Mouse (Mus musculus): ENCODE data around the gene Tada3. TPM values are rescaled to one million over a fixed set of nuclear protein-coding genes. Genes with fewer than 3 reads are reported as not detected.

Tada3 gene
- polyA plus RNA-seq, 1 experiment from 2014 or later: 22.6 TPM

Small RNA genes within 50 kb of the gene (microRNA-seq; reads per million reads assigned to microRNA genes)
- not detected for gene Gm24387

Other genes starting within 250 kb of the Tada3 start
- gene Lhfpl4, start 182.5 kb downstream of the Tada3 start, polyA plus RNA-seq (2015; fragmentation: Nextera tagmentation; extraction: Ambion mirVana): 0.30 and 0.31 TPM in 2 replicates
- gene Mtmr14, start 140.0 kb downstream of the Tada3 start, polyA plus RNA-seq (2015; fragmentation: Nextera tagmentation; extraction: Ambion mirVana): 17.9 and 18.0 TPM in 2 replicates
- gene Cpne9, start 95.6 kb downstream of the Tada3 start, polyA plus RNA-seq (2015; fragmentation: Nextera tagmentation; extraction: Ambion mirVana): 0.17 TPM in 1 of 2 replicates, not detected in the other
- gene Brpf1, start 70.7 kb downstream of the Tada3 start, polyA plus RNA-seq (2015; fragmentation: Nextera tagmentation; extraction: Ambion mirVana): 7.5 and 9.2 TPM in 2 replicates
- gene Ogg1, start 50.9 kb downstream of the Tada3 start, polyA plus RNA-seq (2015; fragmentation: Nextera tagmentation; extraction: Ambion mirVana): 5.6 and 6.8 TPM in 2 replicates
- gene Camk1, start 33.9 kb downstream of the Tada3 start, polyA plus RNA-seq (2015; fragmentation: Nextera tagmentation; extraction: Ambion mirVana): 19.9 and 22.6 TPM in 2 replicates
- gene Arpc4, start 232 bp upstream of the Tada3 start, polyA plus RNA-seq (2015; fragmentation: Nextera tagmentation; extraction: Ambion mirVana): 262 and 272 TPM in 2 replicates
- 0.62 and 0.85 TPM in 2 replicates for gene Ttll3, start 11.4 kb upstream of the Tada3 start, polyA plus RNA-seq (2015; fragmentation: Nextera tagmentation; extraction: Ambion mirVana)
- gene Rpusd3, start 41.5 kb upstream of the Tada3 start, polyA plus RNA-seq (2015; fragmentation: Nextera tagmentation; extraction: Ambion mirVana): 13.4 and 19.2 TPM in 2 replicates
- 0.10 TPM in 1 of 2 replicates, not detected in the other for gene Cidec, start 57.9 kb upstream of the Tada3 start, polyA plus RNA-seq (2015; fragmentation: Nextera tagmentation; extraction: Ambion mirVana)
- gene Jagn1, start 64.7 kb upstream of the Tada3 start, polyA plus RNA-seq (2015; fragmentation: Nextera tagmentation; extraction: Ambion mirVana): 51.8 and 53.3 TPM in 2 replicates
- 0.16 and 0.20 TPM in 2 replicates for gene Il17re, start 80.6 kb upstream of the Tada3 start, polyA plus RNA-seq (2015; fragmentation: Nextera tagmentation; extraction: Ambion mirVana)
- gene Il17rc, start 93.5 kb upstream of the Tada3 start, polyA plus RNA-seq (2015; fragmentation: Nextera tagmentation; extraction: Ambion mirVana): 5.3 and 6.2 TPM in 2 replicates
- 7.4 and 8.0 TPM in 2 replicates for gene Creld1, start 105.4 kb upstream of the Tada3 start, polyA plus RNA-seq (2015; fragmentation: Nextera tagmentation; extraction: Ambion mirVana)
- gene Prrt3, start 124.0 kb upstream of the Tada3 start, polyA plus RNA-seq (2015; fragmentation: Nextera tagmentation; extraction: Ambion mirVana): 0.07 TPM in 2 replicates
- gene Emc3, start 153.8 kb upstream of the Tada3 start, polyA plus RNA-seq (2015; fragmentation: Nextera tagmentation; extraction: Ambion mirVana): 47.5 and 54.9 TPM in 2 replicates
- 9.7 and 11.0 TPM in 2 replicates for gene Fancd2, start 153.8 kb upstream of the Tada3 start, polyA plus RNA-seq (2015; fragmentation: Nextera tagmentation; extraction: Ambion mirVana)
- gene Fancd2os, start 222.8 kb upstream of the Tada3 start, polyA plus RNA-seq (2015; fragmentation: Nextera tagmentation; extraction: Ambion mirVana): 0.09 TPM in 1 of 2 replicates, not detected in the other
- gene Brk1, start 226.9 kb upstream of the Tada3 start, polyA plus RNA-seq (2015; fragmentation: Nextera tagmentation; extraction: Ambion mirVana): 101 and 104 TPM in 2 replicates
- 7.8 and 9.4 TPM in 2 replicates for gene Vhl, start 246.1 kb upstream of the Tada3 start, polyA plus RNA-seq (2015; fragmentation: Nextera tagmentation; extraction: Ambion mirVana)

Data from liver, embryonic 13.5 days (tissue).